Mouse (Mus musculus) E14TG2a.4 (cell line): ENCODE measurements at regions not wholly inside any gene's neighbourhood (a gene's known extent, or its start where the extent isn't known, plus 50 kb on each side); places are given as distances from the start of the nearest gene placed in this dataset.

ENCODE experiments used
- CTCF ChIP-seq: conservative IDR thresholded peaks from 2 replicates; pipeline ENCODE4 v1.5.1; 2014; ENCODE audit warnings: low read length
- NANOG ChIP-seq: IDR thresholded peaks from 2 replicates; pipeline ENCODE4 v1.6.1; 2014; ENCODE audit warnings: borderline replicate concordance, low read length, mixed read lengths
- POU5F1 ChIP-seq: IDR thresholded peaks from 2 replicates; pipeline ENCODE4 v1.6.1; 2014; ENCODE audit warnings: low read length, borderline replicate concordance

- TF ChIP-seq CTCF (no peak), NANOG (no peak), POU5F1 (no peak)
Observed at GRCm38 (mm10) chr17:83924259-83924922, 76.6 kb upstream of the Haao start.
